Mouse (Mus musculus): ENCODE measurements around the gene Rxfp1.
A peak's percentile ranks its signal among the peaks of the same experiment; 100 is the strongest.

Rxfp1 gene

GRCm38 (mm10) chr3:79672188-79672587 lies 65.5 kb downstream of the Rxfp1 start:
- DNase-seq (ENCODE audit: low read depth): no peak

- no peak for DNase-seq (ENCODE audit: low read depth)
These were observed 67.1 kb downstream of the Rxfp1 start for GRCm38 (mm10) chr3:79670556-79670955.

DNA sequence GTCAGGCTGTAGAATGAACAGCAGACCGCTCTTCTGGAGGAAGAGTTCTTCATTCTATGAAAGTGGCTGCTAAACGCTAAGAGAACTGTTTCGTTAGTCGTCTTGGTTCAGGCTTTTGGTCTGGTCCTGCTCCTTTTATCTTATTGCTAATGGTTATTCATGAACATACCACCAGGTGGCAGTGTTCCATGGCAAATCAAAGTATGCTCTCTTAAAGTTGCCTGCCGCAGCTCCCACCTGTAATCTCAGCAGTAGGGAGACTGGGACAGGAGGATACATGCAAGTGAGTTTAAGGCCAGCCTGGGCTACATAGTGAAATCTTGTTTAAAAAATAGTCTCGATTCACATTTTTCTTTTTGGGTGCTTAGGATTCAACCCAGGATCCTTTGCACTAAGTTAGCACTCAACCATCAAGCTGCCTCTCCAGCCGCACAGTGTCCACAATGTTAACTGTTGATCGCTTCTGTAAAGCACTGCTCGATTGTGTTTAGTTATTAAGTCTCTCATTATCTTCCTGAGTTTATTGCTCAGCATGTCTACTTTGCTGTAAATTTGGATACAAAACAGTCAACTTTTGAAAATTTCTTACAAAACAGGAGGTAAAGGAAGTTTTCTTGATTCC lies 72.8 kb downstream of the Rxfp1 start:
- DNase-seq (ENCODE audit: low read depth): peak; percentile 40

GRCm38 (mm10) chr3:79656682-79657081 lies 81.0 kb downstream of the Rxfp1 start:
- no peak for DNase-seq (ENCODE audit: low read depth)

DNA sequence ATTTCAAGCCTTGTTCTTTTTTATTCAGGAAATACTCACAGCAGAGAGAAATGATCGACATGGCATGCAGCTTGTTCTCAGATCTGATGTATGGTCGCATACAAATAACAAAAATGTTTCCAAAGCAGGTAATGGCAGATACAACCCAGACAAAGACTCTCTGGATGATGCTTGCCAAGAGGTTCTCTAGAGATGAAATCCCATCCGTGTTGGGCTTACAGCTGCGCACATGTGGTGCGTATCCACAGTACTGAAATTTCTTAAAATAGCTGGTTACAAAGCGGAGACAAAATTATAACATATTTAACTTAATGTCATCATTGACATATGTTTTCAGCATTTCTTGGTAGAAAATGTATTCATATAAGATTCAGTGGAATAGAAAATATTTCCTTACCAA lies 85.6 kb downstream of the Rxfp1 start:
- DNase-seq (ENCODE audit: low read depth): no peak

DNA sequence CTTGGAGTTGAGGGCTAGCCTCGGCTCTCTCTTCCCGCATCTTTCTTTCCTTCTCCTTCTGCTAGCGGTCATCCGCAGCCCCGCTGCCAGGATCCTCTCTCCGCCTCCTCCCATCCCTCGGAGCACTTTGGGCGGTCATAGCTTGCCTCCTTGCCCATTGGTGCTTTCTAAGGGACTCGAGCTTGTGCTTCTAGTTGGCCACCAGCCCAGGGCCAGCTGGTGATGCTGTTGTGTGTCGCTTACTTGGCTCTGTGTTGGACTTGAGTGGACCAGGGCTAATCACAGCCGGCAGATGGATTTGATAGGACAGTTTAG lies 108.3 kb downstream of the Rxfp1 start, which contains the start of gene Etfdh:
Gene Etfdh, minus strand, starts transcription at position 85 of the 315 bp plus-strand sequence.
- peak; percentile 48 for DNase-seq (ENCODE audit: low read depth)

- DNase-seq (ENCODE audit: low read depth): peak; percentile 98
These were observed 108.9 kb downstream of the Rxfp1 start, which contains the start of gene 4930579G24Rik for GRCm38 (mm10) chr3:79628561-79629415. Gene 4930579G24Rik (plus strand): TSS chr3:79629079.

DNA sequence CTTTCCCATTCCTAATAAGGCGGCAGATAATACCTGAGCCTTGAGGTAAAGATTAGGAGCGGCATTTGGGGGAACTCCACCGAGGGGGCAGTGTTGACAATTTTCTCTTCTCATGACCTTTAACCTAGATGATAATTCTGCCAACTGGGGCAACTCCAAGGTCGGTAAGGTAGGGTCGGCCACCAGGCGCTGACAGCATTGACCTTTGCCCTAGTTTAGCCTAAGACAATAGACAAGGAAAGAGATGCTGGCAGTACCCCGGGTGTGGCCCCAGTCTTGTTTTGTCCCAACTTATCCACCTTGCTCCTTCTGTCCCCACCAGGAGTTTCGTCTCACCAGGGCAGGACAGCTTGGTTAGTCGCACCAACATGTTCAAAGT lies 109.5 kb downstream of the Rxfp1 start:
- DNase-seq (ENCODE audit: low read depth): peak; percentile 47

GRCm38 (mm10) chr3:79627484-79628181 lies 110.0 kb downstream of the Rxfp1 start:
- DNase-seq (ENCODE audit: low read depth): peak; percentile 39

GRCm38 (mm10) chr3:79609886-79610285 lies 127.8 kb downstream of the Rxfp1 start:
- DNase-seq (ENCODE audit: low read depth): no peak

DNA sequence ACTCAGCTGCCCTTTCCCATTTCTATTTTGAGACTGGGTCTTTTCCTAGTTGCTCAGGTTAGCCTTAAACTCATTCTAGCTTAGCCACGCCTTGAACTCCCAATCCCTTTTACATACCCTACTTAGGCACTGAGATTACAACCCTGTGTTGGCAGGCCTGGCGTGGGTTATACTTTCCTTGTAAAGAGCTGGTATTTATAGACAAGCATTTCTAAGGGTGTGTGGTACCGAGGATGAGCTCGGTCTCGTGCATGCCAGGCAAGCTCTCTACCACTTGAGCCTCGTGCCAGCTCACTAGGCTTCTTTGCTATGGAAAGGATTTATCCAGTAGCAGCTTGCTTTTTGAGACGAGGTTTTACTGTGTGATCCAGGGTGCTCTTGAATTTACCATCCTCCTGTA lies 142.2 kb downstream of the Rxfp1 start:
- DNase-seq (ENCODE audit: low read depth): no peak

DNA sequence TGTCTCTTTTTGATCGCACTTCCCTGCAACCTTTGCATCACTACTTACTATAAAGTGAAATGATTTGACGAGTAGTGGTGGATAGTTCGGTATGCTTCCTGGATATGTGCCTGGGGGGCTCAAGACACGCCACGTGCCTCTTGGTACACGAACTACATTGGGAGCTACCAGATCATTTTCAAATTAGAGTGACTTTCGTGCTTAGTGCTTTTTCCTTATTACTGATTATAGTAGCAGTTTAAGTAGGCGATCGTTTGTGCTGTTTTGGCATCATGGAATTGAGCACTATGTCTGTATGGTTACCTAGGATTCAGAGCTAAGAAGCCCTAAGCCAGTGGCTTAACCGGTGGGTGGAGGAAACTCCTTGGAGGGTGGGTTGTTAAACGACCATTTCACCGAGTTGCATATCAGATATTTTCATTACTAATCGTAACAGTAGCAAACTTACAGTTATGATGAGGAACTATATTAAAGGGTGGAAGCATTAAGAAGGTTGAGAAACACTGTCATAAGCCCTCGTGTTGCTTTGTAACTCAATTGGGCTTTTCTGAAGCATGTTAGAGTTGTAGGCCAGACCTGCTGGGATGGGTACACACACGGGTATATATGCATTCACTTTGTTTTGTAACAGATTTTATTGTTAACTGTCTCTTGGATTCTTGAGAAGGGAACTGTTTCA lies 145.7 kb downstream of the Rxfp1 start:
- no peak for DNase-seq (ENCODE audit: low read depth)
